Mouse (Mus musculus): ENCODE results near the gene Sec1.

GRCm38 (mm10) chr7:45642083-45642482 is 52.1 kb downstream of the Sec1 start:
- TF ChIP-seq POLR2A (IDR thresholded peaks at IDR 0.05; ENCODE audit: low read depth, low read length) (no peak; the same call in 1 of the 2 replicates), CTCF (IDR thresholded peaks at IDR 0.05; ENCODE audit: borderline replicate concordance, insufficient read depth, low read length) (no peak)

All from embryonic fibroblast, embryonic 13.5 days (primary cell).